Comparison of ENCODE assay signal across 8 mouse cellular contexts in the genomic region with DNA sequence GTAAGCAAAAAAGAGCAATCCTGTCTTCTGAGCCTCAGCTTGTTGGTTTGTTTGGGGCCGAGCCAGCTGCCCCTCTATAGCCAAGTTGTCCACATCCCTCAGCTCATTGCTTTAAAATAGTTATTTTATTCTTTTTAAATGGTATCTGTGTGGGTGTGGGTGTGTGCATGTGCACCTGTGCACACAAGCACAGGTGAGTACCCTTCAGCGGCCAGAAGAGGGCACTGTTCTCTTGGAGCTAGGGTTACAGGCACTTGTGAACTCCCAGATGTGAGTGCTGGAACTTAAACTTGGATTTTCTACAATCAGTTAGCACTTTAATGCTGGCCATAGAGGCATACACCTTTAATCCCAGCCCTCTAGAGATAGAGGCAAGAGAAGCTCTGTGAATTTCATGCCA. TPM values are rescaled to one million over a fixed set of nuclear protein-coding genes. Genes with fewer than 3 reads are reported as not detected.
DNase-seq lines count a peak whose midpoint lies in the region; ATAC-seq and TF ChIP-seq lines count a peak whose summit lies in the region.

No protein-coding gene starts in this region.

- H3K4me2 ChIP-seq in kidney, postnatal 0 days (ENCODE audit: low read length): no peak overlapping the region

- H3K36me3 ChIP-seq in kidney, postnatal 0 days (ENCODE audit: insufficient read depth, low read length): no peaks in the 10 kb centered on the region

- H3K4me1 ChIP-seq in kidney, postnatal 0 days (replicated peaks; ENCODE audit: insufficient read depth, low read length): no peaks in the 10 kb centered on the region

- H3K9me3 ChIP-seq in kidney, postnatal 0 days (replicated peaks; ENCODE audit: low read length): no peaks in the 10 kb centered on the region

- peak; percentile 69 for TF ChIP-seq CTCF in kidney, postnatal 0 days (IDR thresholded peaks at IDR 0.05; ENCODE audit: low read depth)

- no peak for ATAC-seq in kidney, postnatal 0 days (replicated peaks; ENCODE audit: low FRiP score, low read depth)

- H3K27ac ChIP-seq in kidney, postnatal 0 days: no peak overlapping the region

- H3K27me3 ChIP-seq in kidney, postnatal 0 days (ENCODE audit: insufficient read depth, low read length): no peaks in the 10 kb centered on the region

- no peak overlapping the region for H3K4me3 ChIP-seq in kidney, postnatal 0 days (replicated peaks; ENCODE audit: low read depth, low read length)

- H3K9ac ChIP-seq in kidney, postnatal 0 days (ENCODE audit: low read depth, low read length): no peak overlapping the region

- whole genome bisulfite sequencing in kidney, postnatal 0 days: 44% methylated on average over 2 of the region's 2 CpGs

- DNase-seq in cerebellum, adult 18-20 months: peak; percentile 42 to 56
- DNase-seq in cerebellum, adult 11-12 months: no peak
- DNase-seq in ovary, postnatal 36 days (ENCODE audit: low spot score): peak; percentile 12
- DNase-seq in ovary, postnatal 14 days (ENCODE audit: low spot score): no peak
- DNase-seq in cerebellum, postnatal 36 days: peak; percentile 42 to 50
- peak; percentile 40 for DNase-seq in kidney, postnatal 0 days (ENCODE audit: low spot score)
- DNase-seq in retina, postnatal 1 day: peak; percentile 37
- no peak for DNase-seq in Muller cell, postnatal 12 days (ENCODE audit: inconsistent ontology term)

RNA-seq across cellular contexts. Expression of gene Ak4, which starts 26.8 kb away (rescaled TPM):
- 17.1 and 20.8 TPM in 2 replicates for polyA plus RNA-seq in kidney, postnatal 0 days (2015; fragmentation: Nextera tagmentation; extraction: Ambion mirVana)

Comparison
In these comparisons a context has a peak if more than half of its experiments do, and no peak if none do; other contexts are left out.
1. DNase-seq: peak in cerebellum, adult 18-20 months (2 of 2), ovary, postnatal 36 days (single experiment), cerebellum, postnatal 36 days (2 of 2), kidney, postnatal 0 days (single experiment) and retina, postnatal 1 day (single experiment); none in cerebellum, adult 11-12 months (single experiment), ovary, postnatal 14 days (single experiment) and Muller cell, postnatal 12 days (single experiment).